Mouse (Mus musculus): ENCODE results near the gene Stum. TPM values are rescaled to one million over a fixed set of nuclear protein-coding genes. Genes with fewer than 3 reads are reported as not detected.
"Not testable (repeated sequence)": the region's sequence is repeated elsewhere in the genome, so short reads cannot be mapped to it uniquely, and the experiment has no call there.

The Stum gene
- total RNA-seq, 2 experiments from 2014 or later = 0.18 to 0.42 TPM

DNA sequence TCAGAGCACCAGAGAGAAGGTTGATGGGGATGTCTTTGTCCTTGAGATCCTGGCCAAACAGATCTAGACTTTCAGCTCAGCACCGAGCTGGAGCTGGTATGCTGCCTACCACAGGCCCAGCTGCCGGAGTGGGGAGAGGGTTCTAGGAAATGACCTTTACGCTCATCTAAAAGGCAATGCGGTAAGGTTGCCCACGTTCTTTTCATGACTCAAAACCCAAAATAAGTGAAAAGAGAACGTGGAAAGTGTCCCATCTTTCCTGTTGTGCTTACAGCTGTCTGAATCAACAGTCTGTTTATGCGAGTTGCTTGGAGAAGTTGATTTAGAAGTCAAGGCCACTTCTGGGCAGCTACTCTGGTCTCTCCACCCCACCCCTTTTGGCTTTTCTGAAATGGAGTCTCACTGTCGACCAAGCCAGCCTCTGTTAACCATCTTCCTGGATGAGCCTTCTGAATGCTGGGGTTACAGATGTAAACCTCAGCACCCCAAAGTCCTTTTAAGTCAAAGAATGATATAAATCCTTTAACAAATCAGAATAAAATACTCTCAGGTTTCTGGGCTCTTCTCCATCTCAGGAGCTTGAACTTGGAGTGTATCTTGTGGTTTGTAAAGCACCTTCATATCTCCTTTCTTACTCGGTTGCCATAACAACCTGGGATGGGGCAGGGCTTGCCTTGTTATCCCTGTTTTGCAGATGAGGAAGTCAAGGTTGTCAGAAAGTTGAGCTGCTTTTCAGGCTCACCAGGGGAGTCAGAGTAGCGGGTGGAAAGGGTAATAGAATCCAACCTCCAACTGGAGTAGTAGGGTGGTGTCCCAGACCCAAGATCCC lies 92.3 kb downstream of the Stum start:
- intact Hi-C loops (cut with DNase I) = no loop called here
- no peak for DNase-seq

DNA sequence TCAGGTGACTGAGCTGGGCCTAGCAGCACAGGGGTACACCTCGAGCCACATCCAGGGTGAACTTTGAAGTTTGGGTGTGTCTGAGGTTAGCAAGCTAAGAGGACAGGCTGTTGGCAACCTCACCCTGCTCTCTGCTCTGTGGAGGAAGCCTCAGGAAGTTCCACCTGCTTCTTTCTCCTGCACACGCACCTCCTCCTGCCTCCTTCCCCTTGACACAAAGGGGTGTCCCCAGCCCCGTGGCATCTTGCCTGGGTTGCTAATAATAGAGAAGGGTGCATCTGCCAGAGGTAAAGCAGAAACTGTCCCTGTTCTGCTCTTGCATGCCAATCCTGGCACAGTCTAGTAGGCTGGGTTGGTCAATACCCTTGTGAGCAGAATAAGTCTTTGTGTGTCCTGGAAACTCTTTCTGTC lies 93.0 kb downstream of the Stum start:
- intact Hi-C loops (cut with DNase I) = no loop called here
- peak in 1 of 2 experiments; percentile 74 for DNase-seq

DNA sequence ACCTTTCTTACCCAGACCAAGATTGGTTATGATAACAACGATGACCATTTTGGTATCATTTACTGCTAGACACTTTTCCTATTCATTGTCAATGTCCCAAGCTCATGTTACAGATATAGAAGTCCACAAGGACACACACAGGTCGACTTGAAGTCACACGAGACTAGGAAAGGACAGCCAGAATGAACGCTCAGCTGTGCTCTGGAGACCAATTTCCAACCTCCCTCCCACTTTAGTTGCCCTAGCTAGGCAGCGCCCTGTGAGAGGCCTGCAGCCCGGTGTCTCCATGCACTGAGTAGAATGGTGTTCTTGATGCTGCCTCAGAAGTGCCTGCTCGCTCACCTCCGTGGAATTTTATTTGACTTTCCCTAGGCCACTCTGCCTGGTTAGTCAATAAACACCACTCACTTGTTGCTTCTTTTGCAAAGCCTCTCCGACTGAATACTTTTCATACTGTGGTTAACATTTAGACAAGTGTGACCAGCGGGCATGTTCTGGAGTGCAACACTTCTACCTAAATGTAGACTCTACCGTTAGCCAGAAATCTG lies 94.0 kb downstream of the Stum start:
- DNase-seq; intact Hi-C loops (cut with DNase I): not testable (repeated sequence)

DNA sequence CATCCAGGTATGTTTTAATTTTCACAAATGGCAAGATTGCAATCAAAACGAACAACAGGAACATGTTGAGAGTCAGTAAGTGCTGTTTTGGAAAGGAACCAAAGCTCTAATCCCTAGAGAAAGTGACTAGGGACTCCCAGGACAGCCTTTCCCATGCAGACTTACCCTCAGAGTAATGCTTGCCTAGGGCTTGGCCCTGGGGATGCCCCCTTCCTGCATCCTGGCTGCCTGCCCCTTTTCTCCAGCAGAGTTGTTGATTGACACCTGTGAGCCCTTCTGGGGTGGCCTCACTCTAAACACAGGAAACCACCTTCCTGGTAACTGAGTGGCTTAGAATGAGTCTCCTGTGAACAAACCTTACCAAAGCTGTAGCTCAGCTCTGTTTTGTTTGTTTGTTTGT lies 94.8 kb downstream of the Stum start:
- intact Hi-C loops (cut with DNase I) = no loop called here
- no peak for DNase-seq

DNA sequence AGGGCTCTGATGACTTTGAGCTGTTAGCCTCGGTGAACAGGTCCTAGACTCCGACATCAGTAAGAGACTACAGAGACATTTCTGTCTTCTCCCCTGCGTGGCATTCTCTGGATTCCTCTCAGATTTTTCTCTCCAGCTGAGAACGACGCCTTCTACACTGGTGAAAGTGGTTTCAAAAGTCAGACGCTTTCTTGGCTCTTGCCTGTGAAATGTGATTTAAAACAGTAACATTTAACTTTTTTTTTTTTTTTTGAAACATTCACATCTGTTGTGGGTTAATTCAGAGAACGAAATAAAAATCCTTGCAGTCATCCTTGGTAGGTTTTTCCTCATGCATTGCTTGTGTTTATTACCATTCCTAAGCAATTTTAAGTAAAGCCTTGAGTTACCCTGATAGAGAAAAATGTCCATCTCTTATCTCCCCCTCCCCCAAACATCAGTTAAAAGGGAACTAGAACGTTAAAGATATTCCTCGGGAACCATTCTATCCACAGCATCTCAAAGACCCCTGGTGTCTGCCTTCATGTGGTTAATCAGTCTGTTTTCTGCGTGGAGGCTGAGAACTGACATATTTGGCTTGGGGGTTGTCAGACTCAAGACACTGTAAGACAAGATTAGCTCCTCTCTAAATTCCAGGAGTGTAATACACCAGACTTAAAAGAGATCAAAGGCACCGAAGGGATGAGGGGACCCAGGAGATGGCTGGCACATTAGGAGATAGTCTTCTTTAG lies 95.4 kb downstream of the Stum start:
- intact Hi-C loops (cut with DNase I) = no loop called here
- no peak for DNase-seq

DNA sequence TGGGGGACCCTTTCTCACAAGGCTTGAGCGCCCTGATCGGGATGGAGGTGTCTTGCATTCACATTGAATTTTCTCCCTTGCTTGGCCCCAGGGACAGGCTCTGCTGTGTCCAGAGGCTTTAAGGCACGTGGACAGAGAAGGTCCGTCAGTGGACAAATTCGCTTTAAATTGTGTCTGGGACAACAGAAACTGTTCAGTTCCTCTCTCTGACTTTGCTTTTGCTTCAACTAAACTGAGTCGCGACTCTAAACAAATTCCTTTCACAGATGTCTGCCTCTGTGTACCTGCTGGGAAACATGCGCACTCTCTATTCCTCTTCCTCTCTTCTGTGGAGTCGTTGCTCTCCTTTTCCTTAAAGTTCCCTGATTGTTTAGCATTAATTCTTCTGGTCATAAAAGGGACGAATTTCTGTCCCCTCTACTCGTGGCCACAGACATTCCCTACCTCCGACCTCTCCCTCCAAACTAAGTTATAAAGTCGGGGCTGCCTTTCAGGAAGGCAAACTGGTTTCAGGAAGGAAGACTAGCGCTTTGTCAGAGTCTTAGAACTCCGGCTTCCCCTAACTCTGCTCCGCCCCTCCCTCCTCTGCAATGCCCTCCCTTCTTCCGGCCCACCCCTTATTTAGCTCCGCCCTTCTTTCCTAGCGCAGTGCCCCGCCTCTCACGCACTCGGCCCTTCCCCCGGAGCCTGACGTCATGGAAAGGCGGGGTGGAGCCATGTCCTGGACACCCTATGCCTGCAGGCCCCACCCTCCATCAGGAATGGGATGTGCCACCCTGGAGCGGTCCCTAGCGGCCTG lies 96.2 kb downstream of the Stum start:
- DNase-seq = peak; percentile 99
- intact Hi-C loops (cut with DNase I) = no loop called here

DNA sequence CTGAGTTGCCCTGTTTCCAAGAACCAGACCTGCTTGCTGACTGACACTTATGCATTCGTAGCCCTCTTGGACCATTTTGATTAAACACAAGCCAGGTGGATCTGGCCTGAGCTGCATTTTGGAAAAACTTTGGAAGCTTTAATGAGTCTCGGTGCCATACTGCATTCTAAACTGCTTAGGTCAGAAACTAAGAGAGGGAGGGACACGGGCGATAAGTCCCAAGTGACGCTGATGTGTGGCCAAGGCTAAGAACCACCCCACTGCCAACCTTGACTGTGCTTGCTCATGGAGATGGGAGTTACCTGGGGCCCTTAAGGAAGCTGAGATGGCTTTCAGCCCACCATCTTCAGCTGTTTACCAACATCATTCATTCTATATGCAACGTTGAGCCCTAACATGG lies 98.0 kb downstream of the Stum start:
- DNase-seq = no peak
- intact Hi-C loops (cut with DNase I) = no loop called here

DNA sequence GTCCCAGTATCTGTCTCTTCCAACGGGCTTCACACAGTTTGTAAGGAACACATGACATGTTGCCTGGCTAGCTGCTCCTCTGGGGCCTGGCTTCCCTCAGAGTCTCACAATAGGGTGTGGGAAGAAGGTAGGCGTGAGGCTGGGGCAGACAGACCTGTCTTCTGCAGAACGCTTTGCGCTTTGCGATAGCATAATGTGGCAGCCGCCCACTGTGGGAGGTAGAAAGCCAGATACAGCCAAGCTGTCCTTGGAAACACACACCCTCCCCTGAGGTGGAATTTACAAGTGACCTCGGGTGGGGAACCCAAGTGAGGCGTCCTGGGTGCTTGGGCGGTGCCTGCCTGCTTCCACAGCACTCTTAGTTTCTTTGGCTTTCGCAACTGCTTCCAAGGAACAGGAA lies 98.8 kb downstream of the Stum start:
- intact Hi-C loops (cut with DNase I) = no loop called here
- no peak for DNase-seq

DNA sequence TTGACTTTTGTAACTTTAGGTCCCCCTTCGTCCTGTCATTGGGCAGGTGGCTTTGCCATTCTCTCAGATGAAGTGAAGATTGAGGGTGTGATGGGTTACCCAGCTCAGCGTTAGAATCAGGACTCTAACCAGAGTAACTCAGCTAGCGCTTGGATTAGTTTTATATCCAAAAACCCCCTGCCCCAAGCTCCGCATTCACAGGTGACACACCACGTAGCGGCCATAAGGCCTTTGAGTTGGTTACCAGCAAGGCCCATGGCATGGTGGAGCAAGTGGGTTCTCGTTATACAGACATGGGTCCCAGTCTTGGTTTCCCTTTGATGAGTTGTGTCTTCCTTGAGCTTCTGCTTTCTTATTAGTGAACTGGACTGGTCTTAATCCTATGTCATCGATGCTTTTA lies 99.4 kb downstream of the Stum start:
- no peak for DNase-seq
- intact Hi-C loops (cut with DNase I) = no loop called here

Other genes starting within 250 kb of the Stum start
- 1 to 10 TPM; 7.9 to 8.0 TPM for gene Psen2, start 220.1 kb downstream of the Stum start, total RNA-seq (2021)
- gene Itpkb, start 153.0 kb downstream of the Stum start, total RNA-seq (2021) = 10 to 100 TPM; 16.0 to 18.2 TPM
- gene Parp1, start 85.4 kb upstream of the Stum start, total RNA-seq (2021) = 10 to 100 TPM; 59.3 to 62.7 TPM
- 1 to 10 TPM; 3.5 to 3.6 TPM for gene Lin9, start 157.6 kb upstream of the Stum start, total RNA-seq (2021)
- gene Mixl1, start 213.5 kb upstream of the Stum start, total RNA-seq (2021) = not detected
- 10 to 100 TPM; 10.5 to 11.4 TPM for gene Acbd3, start 242.5 kb upstream of the Stum start, total RNA-seq (2021)